Mouse (Mus musculus): ENCODE measurements around the gene Mamdc4. TPM values are rescaled to one million over a fixed set of nuclear protein-coding genes. Genes with fewer than 3 reads are reported as not detected.
A peak's percentile ranks its signal among the peaks of the same experiment; 100 is the strongest.

Gene Mamdc4
- polyA plus RNA-seq, 1 experiment from 2014 or later = 3.2 TPM

GRCm38 (mm10) chr2:25607761-25608622 lies 33.3 kb upstream of the Mamdc4 start, which contains the start of gene Rabl6:
TSS of gene Rabl6 (minus strand) at chr2:25608521.
- H3K4me3 ChIP-seq (ENCODE audit: low read depth, low read length) = peak within 1 kb of the TSS; percentile 99
- H3K27me3 ChIP-seq (ENCODE audit: control insufficient read depth, insufficient read depth, low read length) = peaks cover 12% of the 10 kb centered on the region
- H3K9me3 ChIP-seq (replicated peaks; ENCODE audit: control insufficient read depth, low read length) = no peaks in the 10 kb centered on the region
- under 1% methylated on average over 80 of the region's 80 CpGs for WGBS (ENCODE audit: insufficient replicate concordance)
- ATAC-seq (replicated peaks; ENCODE audit: insufficient number of reproducible peaks, low FRiP score, low TSS enrichment) = peak; percentile 74
- peak within 1 kb of the TSS; percentile 94 for H3K27ac ChIP-seq (ENCODE audit: low read depth, low read length)
- peak within 1 kb of the TSS; percentile 98 for H3K9ac ChIP-seq (ENCODE audit: low read depth, low read length)
- H3K36me3 ChIP-seq (ENCODE audit: control insufficient read depth, insufficient read depth, low read length) = no peaks in the 10 kb centered on the region
- H3K4me2 ChIP-seq = peak within 1 kb of the TSS; percentile 73
- peaks cover 10% of the 10 kb centered on the region; the same call in 1 of the 2 replicates for H3K4me1 ChIP-seq (ENCODE audit: control insufficient read depth, insufficient read depth, low read length)

GRCm38 (mm10) chr2:25602526-25602925 lies 27.9 kb upstream of the Mamdc4 start:
- ATAC-seq (replicated peaks; ENCODE audit: insufficient number of reproducible peaks, low FRiP score, low TSS enrichment) = no peak
- Histone ChIP-seq H3K27me3 (ENCODE audit: control insufficient read depth, insufficient read depth, low read length) (no peaks in the 10 kb centered on the region), H3K9ac (ENCODE audit: low read depth, low read length) (no peak overlapping the region), H3K4me1 (ENCODE audit: control insufficient read depth, insufficient read depth, low read length) (peaks cover 13% of the 10 kb centered on the region; the same call in 1 of the 2 replicates), H3K4me2 (no peak overlapping the region), H3K9me3 (replicated peaks; ENCODE audit: control insufficient read depth, low read length) (no peaks in the 10 kb centered on the region), H3K27ac (ENCODE audit: low read depth, low read length) (no peak overlapping the region), H3K4me3 (ENCODE audit: low read depth, low read length) (no peak overlapping the region), H3K36me3 (ENCODE audit: control insufficient read depth, insufficient read depth, low read length) (peaks cover 27% of the 10 kb centered on the region)
- 90% methylated on average over 5 of the region's 5 CpGs for WGBS (ENCODE audit: insufficient replicate concordance)

- ATAC-seq (replicated peaks; ENCODE audit: insufficient number of reproducible peaks, low FRiP score, low TSS enrichment) = no peak
- no peak overlapping the region for H3K4me3 ChIP-seq (ENCODE audit: low read depth, low read length)
- WGBS (ENCODE audit: insufficient replicate concordance) = 76% methylated on average over 2 of the region's 2 CpGs
- H3K27ac ChIP-seq (ENCODE audit: low read depth, low read length) = no peak overlapping the region
- no peaks in the 10 kb centered on the region for H3K27me3 ChIP-seq (ENCODE audit: control insufficient read depth, insufficient read depth, low read length)
- no peak overlapping the region for H3K9ac ChIP-seq (ENCODE audit: low read depth, low read length)
- H3K4me1 ChIP-seq (ENCODE audit: control insufficient read depth, insufficient read depth, low read length) = 0 out of 2 replicates have a peak, but pooled peaks cover 4% of the 10 kb centered on the region
- no peak overlapping the region for H3K4me2 ChIP-seq
- peaks cover 47% of the 10 kb centered on the region for H3K36me3 ChIP-seq (ENCODE audit: control insufficient read depth, insufficient read depth, low read length)
- no peaks in the 10 kb centered on the region for H3K9me3 ChIP-seq (replicated peaks; ENCODE audit: control insufficient read depth, low read length)
Measured at GRCm38 (mm10) chr2:25600037-25600436, 25.4 kb upstream of the Mamdc4 start.

GRCm38 (mm10) chr2:25598749-25599148 lies 24.1 kb upstream of the Mamdc4 start:
- 86% methylated on average over 1 of the region's 1 CpGs for WGBS (ENCODE audit: insufficient replicate concordance)
- H3K9ac ChIP-seq (ENCODE audit: low read depth, low read length) = no peak overlapping the region
- ATAC-seq (replicated peaks; ENCODE audit: insufficient number of reproducible peaks, low FRiP score, low TSS enrichment) = no peak
- no peaks in the 10 kb centered on the region for H3K27me3 ChIP-seq (ENCODE audit: control insufficient read depth, insufficient read depth, low read length)
- no peak overlapping the region for H3K4me3 ChIP-seq (ENCODE audit: low read depth, low read length)
- peaks cover 51% of the 10 kb centered on the region for H3K36me3 ChIP-seq (ENCODE audit: control insufficient read depth, insufficient read depth, low read length)
- H3K4me1 ChIP-seq (ENCODE audit: control insufficient read depth, insufficient read depth, low read length) = 0 out of 2 replicates have a peak, but pooled peaks cover 4% of the 10 kb centered on the region
- no peak overlapping the region for H3K27ac ChIP-seq (ENCODE audit: low read depth, low read length)
- H3K4me2 ChIP-seq = no peak overlapping the region
- no peaks in the 10 kb centered on the region for H3K9me3 ChIP-seq (replicated peaks; ENCODE audit: control insufficient read depth, low read length)

GRCm38 (mm10) chr2:25596765-25597510 lies 22.3 kb upstream of the Mamdc4 start:
- H3K4me1 ChIP-seq (ENCODE audit: control insufficient read depth, insufficient read depth, low read length) = 0 out of 2 replicates have a peak, but pooled peaks cover 4% of the 10 kb centered on the region
- H3K4me3 ChIP-seq (ENCODE audit: low read depth, low read length) = no peak overlapping the region
- no peak overlapping the region for H3K27ac ChIP-seq (ENCODE audit: low read depth, low read length)
- H3K9ac ChIP-seq (ENCODE audit: low read depth, low read length) = no peak overlapping the region
- ATAC-seq (replicated peaks; ENCODE audit: insufficient number of reproducible peaks, low FRiP score, low TSS enrichment) = no peak
- H3K36me3 ChIP-seq (ENCODE audit: control insufficient read depth, insufficient read depth, low read length) = peaks cover 60% of the 10 kb centered on the region
- no peaks in the 10 kb centered on the region for H3K9me3 ChIP-seq (replicated peaks; ENCODE audit: control insufficient read depth, low read length)
- WGBS (ENCODE audit: insufficient replicate concordance) = 88% methylated on average over 5 of the region's 5 CpGs
- H3K27me3 ChIP-seq (ENCODE audit: control insufficient read depth, insufficient read depth, low read length) = no peaks in the 10 kb centered on the region
- H3K4me2 ChIP-seq = no peak overlapping the region

GRCm38 (mm10) chr2:25591863-25592262 lies 17.2 kb upstream of the Mamdc4 start:
- H3K27me3 ChIP-seq (ENCODE audit: control insufficient read depth, insufficient read depth, low read length) = no peaks in the 10 kb centered on the region
- no peak overlapping the region for H3K4me3 ChIP-seq (ENCODE audit: low read depth, low read length)
- H3K9ac ChIP-seq (ENCODE audit: low read depth, low read length) = no peak overlapping the region
- peaks cover 46% of the 10 kb centered on the region for H3K36me3 ChIP-seq (ENCODE audit: control insufficient read depth, insufficient read depth, low read length)
- no peaks in the 10 kb centered on the region for H3K9me3 ChIP-seq (replicated peaks; ENCODE audit: control insufficient read depth, low read length)
- H3K4me1 ChIP-seq (ENCODE audit: control insufficient read depth, insufficient read depth, low read length) = no peaks in the 10 kb centered on the region
- H3K27ac ChIP-seq (ENCODE audit: low read depth, low read length) = no peak overlapping the region
- WGBS (ENCODE audit: insufficient replicate concordance) = 85% methylated on average over 2 of the region's 2 CpGs
- ATAC-seq (replicated peaks; ENCODE audit: insufficient number of reproducible peaks, low FRiP score, low TSS enrichment) = no peak
- no peak overlapping the region for H3K4me2 ChIP-seq

GRCm38 (mm10) chr2:25588227-25588907 lies 13.7 kb upstream of the Mamdc4 start:
- Histone ChIP-seq H3K4me2 (no peak overlapping the region), H3K4me3 (ENCODE audit: low read depth, low read length) (no peak overlapping the region), H3K36me3 (ENCODE audit: control insufficient read depth, insufficient read depth, low read length) (peaks cover 39% of the 10 kb centered on the region), H3K27ac (ENCODE audit: low read depth, low read length) (no peak overlapping the region), H3K4me1 (ENCODE audit: control insufficient read depth, insufficient read depth, low read length) (no peaks in the 10 kb centered on the region), H3K9me3 (replicated peaks; ENCODE audit: control insufficient read depth, low read length) (no peaks in the 10 kb centered on the region), H3K9ac (ENCODE audit: low read depth, low read length) (no peak overlapping the region), H3K27me3 (ENCODE audit: control insufficient read depth, insufficient read depth, low read length) (no peaks in the 10 kb centered on the region)
- ATAC-seq (replicated peaks; ENCODE audit: insufficient number of reproducible peaks, low FRiP score, low TSS enrichment) = no peak
- WGBS (ENCODE audit: insufficient replicate concordance) = 88% methylated on average over 8 of the region's 8 CpGs

- H3K27ac ChIP-seq (ENCODE audit: low read depth, low read length) = no peak overlapping the region
- WGBS (ENCODE audit: insufficient replicate concordance) = 83% methylated on average over 8 of the region's 8 CpGs
- H3K4me3 ChIP-seq (ENCODE audit: low read depth, low read length) = no peak overlapping the region
- no peaks in the 10 kb centered on the region for H3K27me3 ChIP-seq (ENCODE audit: control insufficient read depth, insufficient read depth, low read length)
- ATAC-seq (replicated peaks; ENCODE audit: insufficient number of reproducible peaks, low FRiP score, low TSS enrichment) = no peak
- peaks cover 29% of the 10 kb centered on the region for H3K36me3 ChIP-seq (ENCODE audit: control insufficient read depth, insufficient read depth, low read length)
- H3K9me3 ChIP-seq (replicated peaks; ENCODE audit: control insufficient read depth, low read length) = no peaks in the 10 kb centered on the region
- no peak overlapping the region for H3K4me2 ChIP-seq
- peaks cover 5% of the 10 kb centered on the region for H3K4me1 ChIP-seq (ENCODE audit: control insufficient read depth, insufficient read depth, low read length)
- no peak overlapping the region for H3K9ac ChIP-seq (ENCODE audit: low read depth, low read length)
Measured at GRCm38 (mm10) chr2:25587290-25587689, 12.6 kb upstream of the Mamdc4 start.
